Mouse (Mus musculus): ENCODE data around the gene Ccdc184. TPM values are rescaled to one million over a fixed set of nuclear protein-coding genes. Genes with fewer than 3 reads are reported as not detected.

The Ccdc184 gene
- polyA plus RNA-seq (2014; fragmentation: Illumina TruSeq; extraction: RNeasy Lipid Tissue Mini Kit (QIAGEN cat#74804); ENCODE audit: low read depth, low replicate concordance): not detected

GRCm38 (mm10) chr15:98166963-98167644, at the start of gene Ccdc184:
Gene Ccdc184, plus strand, starts transcription at chr15:98167158.

GRCm38 (mm10) chr15:98165525-98165924, 1.4 kb upstream of the Ccdc184 start, which contains the start of gene Asb8:
Gene Asb8, minus strand, starts transcription at chr15:98165625.

GRCm38 (mm10) chr15:98195442-98195841, 28.5 kb downstream of the Ccdc184 start, which contains the start of gene Olfr288:
Gene Olfr288, minus strand, starts transcription at chr15:98195542.

Other genes with a start within 250 kb of the Ccdc184 start
- gene Tmem106c, start 203.0 kb upstream of the Ccdc184 start, polyA plus RNA-seq (2014; fragmentation: Illumina TruSeq; extraction: RNeasy Lipid Tissue Mini Kit (QIAGEN cat#74804); ENCODE audit: low read depth, low replicate concordance): 17.1 TPM
- gene Col2a1, start 162.5 kb upstream of the Ccdc184 start, polyA plus RNA-seq (2014; fragmentation: Illumina TruSeq; extraction: RNeasy Lipid Tissue Mini Kit (QIAGEN cat#74804); ENCODE audit: low read depth, low replicate concordance): not detected
- gene Pfkm, start 74.6 kb upstream of the Ccdc184 start, polyA plus RNA-seq (2014; fragmentation: Illumina TruSeq; extraction: RNeasy Lipid Tissue Mini Kit (QIAGEN cat#74804); ENCODE audit: low read depth, low replicate concordance): 11.9 TPM
- gene Senp1, start 73.4 kb upstream of the Ccdc184 start, polyA plus RNA-seq (2014; fragmentation: Illumina TruSeq; extraction: RNeasy Lipid Tissue Mini Kit (QIAGEN cat#74804); ENCODE audit: low read depth, low replicate concordance): 36.2 TPM
- gene Asb8, start 1.5 kb upstream of the Ccdc184 start, polyA plus RNA-seq (2014; fragmentation: Illumina TruSeq; extraction: RNeasy Lipid Tissue Mini Kit (QIAGEN cat#74804); ENCODE audit: low read depth, low replicate concordance): 29.8 TPM
- gene Olfr288, start 28.4 kb downstream of the Ccdc184 start, polyA plus RNA-seq (2014; fragmentation: Illumina TruSeq; extraction: RNeasy Lipid Tissue Mini Kit (QIAGEN cat#74804); ENCODE audit: low read depth, low replicate concordance): not detected
- not detected for gene Gm44579, start 53.8 kb downstream of the Ccdc184 start, polyA plus RNA-seq (2014; fragmentation: Illumina TruSeq; extraction: RNeasy Lipid Tissue Mini Kit (QIAGEN cat#74804); ENCODE audit: low read depth, low replicate concordance)
- gene Olfr287, start 53.9 kb downstream of the Ccdc184 start, polyA plus RNA-seq (2014; fragmentation: Illumina TruSeq; extraction: RNeasy Lipid Tissue Mini Kit (QIAGEN cat#74804); ENCODE audit: low read depth, low replicate concordance): not detected
- not detected for gene Olfr286, start 67.3 kb downstream of the Ccdc184 start, polyA plus RNA-seq (2014; fragmentation: Illumina TruSeq; extraction: RNeasy Lipid Tissue Mini Kit (QIAGEN cat#74804); ENCODE audit: low read depth, low replicate concordance)
- gene H1fnt, start 90.1 kb downstream of the Ccdc184 start, polyA plus RNA-seq (2014; fragmentation: Illumina TruSeq; extraction: RNeasy Lipid Tissue Mini Kit (QIAGEN cat#74804); ENCODE audit: low read depth, low replicate concordance): not detected
- gene Zfp641, start 129.0 kb downstream of the Ccdc184 start, polyA plus RNA-seq (2014; fragmentation: Illumina TruSeq; extraction: RNeasy Lipid Tissue Mini Kit (QIAGEN cat#74804); ENCODE audit: low read depth, low replicate concordance): 3.4 TPM
- not detected for gene Olfr285, start 150.2 kb downstream of the Ccdc184 start, polyA plus RNA-seq (2014; fragmentation: Illumina TruSeq; extraction: RNeasy Lipid Tissue Mini Kit (QIAGEN cat#74804); ENCODE audit: low read depth, low replicate concordance)
- gene Olfr284, start 173.8 kb downstream of the Ccdc184 start, polyA plus RNA-seq (2014; fragmentation: Illumina TruSeq; extraction: RNeasy Lipid Tissue Mini Kit (QIAGEN cat#74804); ENCODE audit: low read depth, low replicate concordance): not detected
- not detected for gene Olfr283, start 213.8 kb downstream of the Ccdc184 start, polyA plus RNA-seq (2014; fragmentation: Illumina TruSeq; extraction: RNeasy Lipid Tissue Mini Kit (QIAGEN cat#74804); ENCODE audit: low read depth, low replicate concordance)

All from adrenal gland, adult 10 weeks (tissue).